Mouse (Mus musculus) liver, embryonic 11.5 days (tissue): Measurements from ENCODE around the gene Akap8. TPM values are rescaled to one million over a fixed set of nuclear protein-coding genes. Genes with fewer than 3 reads are reported as not detected.

Experiments
- ATAC-seq: fragments of 200-750 bp; cut with Nextera tagmentation; replicated peaks from 2 replicates; pipeline ENCODE4 v1.8.0; 2017; ENCODE audit warnings: moderate number of reproducible peaks, mild to moderate bottlenecking, moderate TSS enrichment, moderate library complexity; ENCODE audit not compliant: low FRiP score
- DNase-seq: peaks from one replicate; pipeline ENCODE4 v3.0.0-alpha.2; 2017; ENCODE audit warnings: low spot score
- H3K27ac ChIP-seq: fragments of 300-500 bp; sonication (generic); 2 replicates; pipeline ENCODE4 v1.5.1; 2014; ENCODE audit warnings: mild to moderate bottlenecking, low read depth, low read length, control low read depth
- H3K27me3 ChIP-seq: fragments of 300-500 bp; sonication (generic); replicated peaks from 2 replicates; pipeline ENCODE4 v1.6.1; 2014; ENCODE audit warnings: low read length, mixed read lengths; ENCODE audit not compliant: control insufficient read depth, insufficient read depth
- H3K36me3 ChIP-seq: fragments of 300-500 bp; sonication (generic); 2 replicates; pipeline ENCODE4 v1.6.1; 2014; ENCODE audit warnings: mild to moderate bottlenecking, low read length, moderate library complexity, mixed read lengths; ENCODE audit not compliant: control insufficient read depth, insufficient read depth
- H3K4me1 ChIP-seq: fragments of 300-500 bp; sonication (generic); replicated peaks from 2 replicates; pipeline ENCODE4 v1.6.1; 2014; ENCODE audit warnings: low read length, mixed read lengths; ENCODE audit not compliant: control insufficient read depth, insufficient read depth
- H3K4me2 ChIP-seq: fragments of 300-500 bp; sonication (generic); 2 replicates; pipeline ENCODE4 v1.6.1; 2014; ENCODE audit warnings: mild to moderate bottlenecking, control low read depth, moderate library complexity
- H3K4me3 ChIP-seq: fragments of 300-500 bp; sonication (generic); 2 replicates; pipeline ENCODE4 v1.5.1; 2014; ENCODE audit warnings: low read depth, low read length, control low read depth
- H3K9ac ChIP-seq: fragments of 300-500 bp; sonication (generic); 2 replicates; pipeline ENCODE4 v1.6.1; 2014; ENCODE audit warnings: low read depth, low read length, control low read depth
- H3K9me3 ChIP-seq: fragments of 300-500 bp; sonication (generic); 2 replicates; pipeline ENCODE4 v1.6.1; 2016; ENCODE audit warnings: low read length, inconsistent platforms, mixed read lengths; ENCODE audit not compliant: control insufficient read depth
- WGBS: fragments of 180-500 bp; shearing (Covaris S2); extraction: QIAGEN DNeasy Blood & Tissue Kit; methylation state at CpG from one replicate; pipeline ENCODE4 v1.1.7; 2014; 5-methylcytosine and 5-hydroxymethylcytosine counted together
- polyA plus RNA-seq: library from polyadenylated mRNA; unstranded; fragments of >200 nt; fragmentation: Nextera tagmentation; extraction: Ambion mirVana; gene quantifications from 2 replicates; pipeline ENCODE4 v1.2.1, GENCODE M21; 2014

Gene Akap8
- polyA plus RNA-seq, 1 experiment from 2014 or later = 60.9 TPM

- H3K27ac ChIP-seq = no peak overlapping the region
- DNase-seq (no peak), ATAC-seq (no peak)
- WGBS = 73% methylated on average over 2 of the region's 2 CpGs
- no peaks in the 10 kb centered on the region for H3K9me3 ChIP-seq
- peaks cover 33% of the 10 kb centered on the region for H3K4me1 ChIP-seq
- H3K27me3 ChIP-seq = no peaks in the 10 kb centered on the region
- no peaks in the 10 kb centered on the region; the same call in 1 of the 2 replicates for H3K36me3 ChIP-seq
- no peak overlapping the region for H3K4me3 ChIP-seq
- no peak overlapping the region for H3K9ac ChIP-seq
- no peak overlapping the region for H3K4me2 ChIP-seq
Measured at GRCm38 (mm10) chr17:32256896-32257295, 64.1 kb downstream of the Akap8 start.

Other genes with a start within 250 kb of the Akap8 start
- gene Notch3, start 154.4 kb downstream of the Akap8 start, polyA plus RNA-seq = 5.1 and 5.4 TPM in 2 replicates
- 0.14 TPM in 1 of 2 replicates, not detected in the other for gene Ephx3, start 131.7 kb downstream of the Akap8 start, polyA plus RNA-seq
- 84.6 and 97.6 TPM in 2 replicates for gene Brd4, start 36.5 kb downstream of the Akap8 start, polyA plus RNA-seq
- 61.4 and 74.3 TPM in 2 replicates for gene Akap8l, start 29.4 kb upstream of the Akap8 start, polyA plus RNA-seq
- 25.7 and 26.4 TPM in 2 replicates for gene Wiz, start 68.2 kb upstream of the Akap8 start, polyA plus RNA-seq
- 7.5 and 8.7 TPM in 2 replicates for gene Rasal3, start 82.3 kb upstream of the Akap8 start, polyA plus RNA-seq
- gene Pglyrp2, start 102.9 kb upstream of the Akap8 start, polyA plus RNA-seq = 1.8 and 2.2 TPM in 2 replicates
- 0.15 and 0.27 TPM in 2 replicates for gene Cyp4f39, start 131.5 kb upstream of the Akap8 start, polyA plus RNA-seq
- 1.5 and 2.2 TPM in 2 replicates for gene Cyp4f17, start 184.8 kb upstream of the Akap8 start, polyA plus RNA-seq
- 5.8 and 6.1 TPM in 2 replicates for gene Cyp4f16, start 215.3 kb upstream of the Akap8 start, polyA plus RNA-seq